Mouse (Mus musculus) retina, postnatal 7 days (tissue): ENCODE measurements around the gene Srsf10.

ENCODE experiments used
- DNase-seq: peaks from one replicate; pipeline ENCODE4 v3.0.0-alpha.2; 2012; ENCODE audit warnings: low read depth, low spot score

The Srsf10 gene

DNA sequence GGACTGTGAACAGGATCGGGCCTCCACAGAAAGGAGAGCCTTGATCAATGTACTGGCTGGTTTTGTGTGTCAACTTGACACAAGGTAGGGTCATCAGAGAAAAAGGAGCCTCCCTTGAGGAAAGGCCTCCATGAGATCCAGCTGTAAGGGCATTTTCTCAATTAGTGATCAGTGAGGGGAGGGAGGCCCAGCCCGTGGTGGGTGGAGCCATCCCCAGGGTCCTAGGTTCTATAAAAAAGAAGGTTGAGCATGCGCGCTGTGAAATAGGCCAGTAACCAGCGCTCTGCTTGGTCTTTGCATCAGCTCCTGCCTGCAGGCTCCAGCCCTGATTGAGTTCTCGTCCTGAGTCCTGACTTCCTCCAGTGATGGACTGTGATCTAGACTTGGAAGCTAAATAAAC, 29.0 kb downstream of the Srsf10 start:
- DNase-seq = no peak

DNA sequence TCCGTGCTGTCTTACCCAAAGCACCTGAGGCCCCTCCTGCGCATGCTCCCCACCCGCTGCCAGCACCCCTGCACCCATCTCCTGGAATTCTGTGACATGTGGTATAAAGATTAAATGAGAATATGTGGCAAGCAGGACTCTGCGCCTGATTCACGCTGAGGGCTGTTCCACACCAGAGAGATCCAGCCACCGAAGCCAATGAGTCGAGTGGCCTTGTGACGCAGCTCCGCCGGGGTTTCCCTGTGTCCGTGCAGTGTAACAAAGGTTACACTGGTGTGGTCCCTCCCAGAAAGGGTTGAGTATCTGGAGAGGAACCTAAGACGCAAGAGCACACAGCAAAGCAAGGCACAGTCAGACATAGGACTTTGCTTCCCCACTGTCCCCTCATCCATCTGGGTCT, 30.1 kb downstream of the Srsf10 start:
- no peak for DNase-seq

DNA sequence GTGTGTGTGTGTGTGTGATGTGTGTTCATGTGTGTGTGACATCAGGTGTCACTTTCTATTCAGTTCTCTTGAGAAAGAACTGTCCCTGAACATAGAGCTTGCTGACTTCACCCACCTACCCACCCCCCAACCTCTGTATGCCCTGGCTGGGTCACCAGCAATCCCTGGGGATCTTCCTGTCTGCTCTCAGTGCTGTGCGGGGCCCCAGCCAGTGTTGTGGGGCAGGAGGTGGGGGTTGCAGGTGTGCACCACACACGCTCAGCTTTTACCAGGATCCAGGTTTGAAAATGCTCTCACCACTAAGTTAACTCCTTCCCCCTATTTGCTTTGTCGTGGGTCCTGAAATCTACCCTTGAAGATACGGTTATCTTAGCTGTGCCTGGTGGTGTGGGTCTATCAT, 30.6 kb downstream of the Srsf10 start:
- DNase-seq = no peak

DNA sequence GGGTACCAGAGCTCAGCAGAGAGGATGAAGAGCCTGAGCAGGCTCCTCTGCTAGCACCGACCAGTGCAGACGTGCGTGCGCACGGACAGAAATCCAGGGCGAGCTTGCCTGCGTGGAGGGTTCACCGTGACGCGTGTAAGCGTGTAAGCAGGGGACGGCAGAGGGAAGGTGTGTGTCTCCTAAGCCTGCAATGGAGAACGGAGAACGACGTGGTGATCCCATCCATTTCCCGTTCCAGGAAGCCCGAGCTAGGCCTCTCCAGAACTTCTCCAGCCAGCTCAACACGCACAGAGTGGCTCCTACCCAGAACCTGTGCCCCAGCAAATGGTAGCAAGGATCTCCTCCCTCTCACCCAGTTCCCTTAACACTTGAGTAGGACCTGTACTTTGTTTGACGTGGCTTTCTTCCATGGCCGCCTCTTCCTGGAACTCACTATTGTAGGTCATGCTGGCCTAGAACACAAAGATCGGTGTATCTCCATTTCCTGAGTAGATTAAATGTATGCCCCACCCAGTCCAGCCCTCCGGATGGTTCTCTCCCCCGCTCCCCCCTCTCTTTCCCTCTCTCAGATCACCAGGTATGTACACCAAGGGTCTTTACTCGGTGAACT, 33.0 kb downstream of the Srsf10 start:
- DNase-seq = no peak

DNA sequence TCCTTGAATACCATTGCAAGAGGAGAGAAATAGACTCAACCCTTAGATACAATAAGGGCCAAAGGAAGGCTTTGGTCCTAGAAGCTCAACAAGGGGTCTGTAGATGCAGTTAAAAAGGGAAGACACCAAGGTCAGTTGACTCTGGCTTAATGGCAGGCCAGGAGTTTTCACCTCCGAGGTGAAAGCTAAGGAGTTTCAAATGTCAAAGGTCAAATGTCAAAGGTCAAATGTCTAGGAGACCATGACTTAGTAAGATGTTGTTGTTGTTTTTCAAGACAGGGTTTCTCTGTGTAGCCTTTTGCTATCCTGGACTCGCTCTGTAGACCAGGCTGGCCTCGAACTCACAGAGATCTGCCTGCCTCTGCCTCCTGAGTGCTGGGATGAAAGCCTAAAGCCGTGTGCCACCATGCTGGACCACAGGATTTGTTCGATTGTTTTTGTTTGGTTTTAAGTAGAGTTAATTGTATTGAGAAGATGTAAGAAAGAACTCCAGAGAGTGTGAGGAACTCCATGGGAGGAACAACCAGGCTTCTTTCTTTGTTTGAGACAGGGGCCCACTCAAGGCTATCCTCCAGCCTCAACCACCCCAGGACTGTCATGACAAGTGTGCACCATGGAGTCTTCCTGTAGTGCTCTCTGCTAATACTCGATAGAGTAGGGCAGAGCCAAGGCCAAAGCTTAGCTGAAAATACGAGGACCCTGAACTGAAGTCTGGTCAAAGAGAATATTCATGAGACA, 33.8 kb downstream of the Srsf10 start:
- no peak for DNase-seq

DNA sequence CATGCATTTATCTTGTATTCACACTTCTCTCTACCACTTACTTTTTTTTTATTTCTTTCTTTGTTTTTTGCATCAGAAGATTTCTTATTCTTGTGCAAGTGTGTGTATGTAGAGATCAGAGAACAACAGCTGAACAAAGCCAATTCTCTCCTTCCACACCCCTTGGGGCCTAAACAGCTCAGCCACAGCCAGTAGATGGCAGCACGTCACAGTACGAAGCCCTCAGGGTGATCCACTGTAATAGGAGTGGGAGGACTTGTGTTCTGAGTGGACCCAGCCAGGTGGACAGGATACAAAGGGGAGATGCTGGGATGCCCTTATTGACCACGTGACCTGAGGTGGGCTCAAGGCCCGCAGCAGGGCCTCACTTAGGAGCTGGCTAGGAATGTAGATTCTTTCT, 34.3 kb downstream of the Srsf10 start:
- DNase-seq = peak; percentile 78

DNA sequence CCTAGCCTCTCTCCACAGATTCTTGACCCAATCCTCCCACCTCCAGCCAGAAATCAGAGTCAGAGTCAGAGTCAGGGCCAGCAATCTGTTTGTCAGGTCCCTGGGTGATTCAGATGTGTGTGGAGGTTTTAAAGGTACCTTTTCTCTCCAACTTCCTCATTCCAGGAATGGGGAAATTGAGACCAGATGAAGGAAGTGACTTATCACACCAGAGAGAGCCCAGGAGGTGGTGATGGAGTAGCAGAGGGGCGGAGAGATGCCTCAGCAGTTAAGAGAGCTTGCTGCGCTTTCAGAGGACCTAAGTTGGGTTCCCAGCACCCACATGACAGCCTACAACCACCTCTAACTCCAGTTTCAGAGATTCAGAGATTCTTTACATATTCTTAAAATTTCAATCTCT, 36.0 kb downstream of the Srsf10 start:
- no peak for DNase-seq

DNA sequence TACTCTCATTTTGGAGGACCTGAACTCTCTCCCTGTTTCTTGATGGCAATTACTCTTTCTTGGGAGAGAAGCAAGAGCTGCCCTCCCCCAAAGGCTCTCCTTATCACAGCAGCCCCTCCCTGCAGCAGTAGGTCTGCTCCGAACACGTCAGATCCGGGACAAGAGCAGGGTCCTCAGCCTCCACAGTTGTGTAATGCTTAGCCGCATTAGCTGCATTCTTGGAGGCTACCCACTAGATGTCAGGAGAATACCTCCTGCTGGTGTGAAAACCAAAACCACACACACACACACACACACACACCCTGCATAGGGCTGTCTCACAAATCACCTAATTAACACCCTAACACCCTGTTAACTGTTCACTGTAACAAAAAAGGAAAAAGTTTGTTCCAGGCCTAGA, 37.3 kb downstream of the Srsf10 start:
- DNase-seq = no peak

DNA sequence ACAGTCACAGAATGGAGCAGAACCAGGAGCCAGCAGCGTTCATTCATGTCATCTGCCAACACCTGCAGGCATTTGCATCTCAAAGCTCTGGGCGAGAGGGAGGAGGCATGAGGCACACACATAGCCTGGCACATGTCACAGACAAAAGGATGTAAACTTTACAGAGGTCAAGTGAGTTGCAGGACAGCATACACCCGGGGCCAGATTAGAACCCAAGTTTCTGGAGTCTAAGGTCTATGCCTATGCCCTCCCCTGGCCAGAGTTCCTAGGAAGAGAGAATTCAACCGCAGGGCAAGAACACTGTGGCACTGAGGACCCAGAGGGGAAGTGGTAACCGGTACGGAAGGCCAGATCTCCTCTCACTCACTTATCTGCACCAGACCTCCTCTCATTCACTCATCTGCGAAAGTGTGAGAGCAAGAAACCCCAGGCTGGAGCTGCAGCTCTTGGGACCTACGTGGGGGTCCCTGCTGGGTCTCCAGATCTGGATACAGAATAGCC, 39.6 kb downstream of the Srsf10 start, which contains the start of gene Cnr2:
Gene Cnr2, plus strand, starts transcription at position 324 of the 501 bp plus-strand sequence.
- DNase-seq = no peak

DNA sequence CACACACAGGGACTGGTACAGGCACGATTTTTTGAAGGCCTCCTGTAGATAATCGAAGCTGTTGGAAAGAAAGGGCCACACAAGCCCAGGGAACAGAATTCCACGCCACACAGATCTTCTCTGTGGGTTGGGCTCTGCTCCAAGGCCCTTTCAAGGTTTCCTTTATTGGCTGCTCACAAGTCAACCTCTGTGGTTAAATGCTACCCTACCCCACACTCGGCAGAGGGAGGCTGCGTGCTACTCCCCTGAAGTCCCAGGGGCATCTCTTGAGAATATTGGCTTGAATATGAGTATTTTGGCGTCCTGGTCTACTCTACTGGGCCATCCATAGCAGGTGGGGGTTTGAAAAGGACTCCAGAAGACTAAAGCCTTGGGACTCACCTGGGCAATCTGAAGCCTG, 40.6 kb downstream of the Srsf10 start:
- DNase-seq = no peak

DNA sequence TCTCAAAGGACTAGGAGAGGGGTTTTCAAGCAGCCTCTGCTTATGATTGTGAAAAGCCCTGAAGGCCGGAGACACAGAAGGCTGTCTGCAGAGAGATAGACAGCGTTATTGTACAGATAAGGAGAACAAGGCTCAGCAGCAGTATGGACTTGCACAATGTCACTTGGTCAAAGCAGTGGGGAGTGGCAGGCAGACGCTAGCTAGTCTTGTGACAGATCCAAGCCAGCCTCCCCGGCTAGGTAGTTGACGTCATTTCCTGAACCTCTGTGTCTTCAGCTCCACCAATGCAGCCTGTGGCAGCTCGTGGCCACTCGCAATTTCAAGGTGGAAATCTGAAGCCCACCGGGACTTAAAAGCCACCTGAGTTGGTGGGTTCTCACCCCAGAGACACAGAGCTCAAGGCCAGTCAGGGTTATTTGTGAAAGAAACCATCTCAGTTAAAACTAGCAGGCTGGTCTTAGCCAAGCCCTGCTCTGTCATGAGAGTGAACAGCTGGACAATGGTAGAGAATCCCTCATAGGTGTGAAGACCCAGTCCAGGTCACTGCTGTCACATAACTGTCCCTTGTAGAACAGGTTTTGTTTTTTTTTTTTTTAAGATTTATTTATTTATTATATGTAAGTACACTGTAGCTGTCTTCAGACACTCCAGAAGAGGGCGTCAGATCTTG, 43.0 kb downstream of the Srsf10 start:
- DNase-seq = no peak

DNA sequence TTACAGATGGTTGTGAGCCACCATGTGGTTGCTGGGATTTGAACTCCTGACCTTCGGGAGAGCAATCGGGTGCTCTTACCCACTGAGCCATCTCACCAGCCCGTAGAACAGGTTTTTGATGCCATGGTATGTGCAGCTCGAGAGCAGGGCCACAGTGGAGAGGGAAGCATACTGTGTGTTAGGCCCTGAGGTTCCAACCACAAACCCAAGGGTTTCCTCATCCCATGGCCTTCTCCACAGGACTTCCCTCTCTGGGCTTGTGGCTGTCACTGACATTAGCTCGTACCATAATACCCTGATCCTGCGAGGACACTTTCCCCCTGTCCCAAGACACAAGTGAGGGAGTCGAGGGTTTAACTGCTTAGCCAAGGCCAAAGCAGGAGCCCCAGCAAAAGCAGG, 43.5 kb downstream of the Srsf10 start:
- DNase-seq = no peak

DNA sequence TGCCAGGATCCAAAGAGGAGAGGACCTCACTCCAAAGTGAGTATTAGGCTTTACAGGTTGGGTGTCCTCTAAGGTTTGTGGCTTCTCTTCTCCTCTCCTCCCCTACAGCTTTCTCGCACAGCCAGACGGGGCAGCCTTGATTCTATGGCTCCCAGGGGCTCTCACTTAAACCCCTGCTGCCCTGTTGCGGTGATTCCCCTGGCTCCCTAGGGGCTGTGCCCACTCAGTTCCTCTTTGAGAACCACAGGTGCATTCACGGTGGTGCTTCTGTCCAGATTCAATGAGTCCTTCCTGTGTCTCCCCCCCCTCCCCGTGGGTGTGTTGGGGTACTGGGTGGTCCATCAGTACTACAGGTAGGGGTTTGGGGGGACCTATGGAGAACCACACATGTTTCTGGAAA, 44.5 kb downstream of the Srsf10 start:
- DNase-seq = no peak

DNA sequence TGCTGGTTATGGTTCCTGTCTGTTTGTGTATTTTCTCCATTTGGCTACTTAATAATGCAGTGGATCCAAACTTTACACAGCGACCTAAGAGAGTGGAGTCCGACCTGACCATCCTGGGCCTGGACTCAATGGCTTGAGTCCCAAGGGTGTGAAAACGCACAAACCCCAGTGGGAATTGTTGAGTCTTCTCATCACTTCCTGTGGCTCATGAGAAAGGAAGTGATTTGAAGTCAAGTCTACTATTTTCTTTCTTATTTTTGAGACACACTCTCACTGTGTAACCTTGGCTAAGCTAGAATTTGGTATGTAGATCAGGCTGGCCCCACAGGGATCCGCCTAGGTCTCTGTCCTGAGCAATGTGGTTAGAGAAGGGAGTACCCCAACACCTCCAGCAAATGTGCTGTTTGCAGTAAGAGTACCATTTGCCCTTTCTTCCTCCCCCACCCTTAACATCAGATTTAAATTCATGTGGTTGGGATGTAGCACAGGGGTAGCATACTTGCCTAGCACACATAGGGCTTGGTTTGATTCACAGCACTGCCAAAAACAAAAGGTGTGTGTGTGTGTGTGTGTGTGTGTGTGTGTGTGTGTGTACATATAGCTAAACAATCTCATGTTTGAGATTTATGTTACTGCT, 47.2 kb downstream of the Srsf10 start:
- DNase-seq = no peak

DNA sequence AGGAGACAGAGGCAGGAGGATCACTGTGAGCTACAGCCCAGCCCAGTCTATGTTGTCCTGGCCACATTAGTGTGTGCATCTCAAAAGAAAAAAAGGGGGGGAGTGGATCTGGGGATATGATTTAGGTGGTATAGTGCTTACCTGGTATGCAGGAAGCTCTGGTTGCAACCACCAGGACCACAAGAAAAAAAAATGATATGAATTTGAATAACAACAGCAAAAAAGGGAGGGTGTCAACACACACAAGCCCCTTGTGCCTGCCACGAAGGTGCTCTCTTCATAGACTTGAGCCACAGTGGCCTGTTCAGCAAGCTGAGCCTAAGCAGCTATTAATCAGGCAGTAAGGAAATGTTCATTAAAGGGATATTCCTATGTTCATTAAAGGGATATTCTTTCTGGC, 49.3 kb downstream of the Srsf10 start:
- DNase-seq = no peak

DNA sequence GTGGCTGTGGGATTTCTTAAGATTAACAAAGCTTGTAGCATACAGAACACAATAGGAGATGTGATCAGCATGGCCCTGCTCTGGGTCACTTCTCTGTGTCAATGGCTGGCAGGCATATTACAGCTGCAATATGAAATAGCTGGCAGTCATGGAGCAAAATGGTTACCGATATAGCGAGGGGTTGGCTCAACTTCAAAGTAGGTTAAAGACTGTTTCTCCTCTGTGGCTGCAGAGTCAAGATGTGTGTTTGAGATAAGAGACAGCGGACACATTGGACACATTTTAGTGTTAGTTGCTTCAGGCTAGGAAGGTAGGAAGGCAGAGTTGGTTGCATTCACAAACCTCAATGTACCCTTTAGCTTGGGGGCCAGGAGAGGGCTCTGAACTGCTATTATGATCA, 51.1 kb downstream of the Srsf10 start:
- DNase-seq = no peak

DNA sequence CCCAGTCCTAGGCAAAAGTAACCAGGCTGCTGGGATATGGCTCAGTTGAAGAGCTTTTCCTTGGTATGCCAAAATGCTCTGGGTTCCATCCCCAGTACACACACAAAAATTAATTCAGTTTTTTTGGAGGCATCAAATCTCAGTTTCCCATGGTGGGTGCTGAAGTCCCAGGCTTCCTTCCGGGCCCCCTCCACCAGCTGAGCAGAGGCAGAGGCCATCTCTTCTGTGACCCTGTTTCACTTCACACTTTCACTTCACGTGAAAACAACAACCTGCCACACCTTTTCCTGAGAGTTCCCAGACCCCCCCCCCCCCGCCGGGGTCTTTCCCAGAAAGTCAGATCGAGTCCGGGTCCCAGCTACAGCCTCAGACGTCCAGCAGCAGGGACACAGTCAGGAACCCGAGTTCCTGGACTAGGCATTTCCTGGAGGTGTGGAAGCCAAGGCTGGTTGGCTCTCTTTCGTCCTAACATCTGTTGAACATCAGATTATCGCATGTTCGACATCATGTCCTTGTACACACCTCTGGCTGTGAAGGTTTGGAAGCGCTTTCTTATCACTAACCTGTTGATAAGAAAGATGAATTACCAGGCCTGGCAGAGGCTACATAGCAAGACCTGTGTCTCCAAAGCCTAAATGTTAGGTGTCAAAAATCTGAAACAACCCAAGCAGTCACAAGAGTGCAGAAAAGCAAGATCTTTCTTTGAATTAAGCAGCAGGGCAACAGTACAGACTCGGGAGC, 53.9 kb downstream of the Srsf10 start:
- DNase-seq = no peak

DNA sequence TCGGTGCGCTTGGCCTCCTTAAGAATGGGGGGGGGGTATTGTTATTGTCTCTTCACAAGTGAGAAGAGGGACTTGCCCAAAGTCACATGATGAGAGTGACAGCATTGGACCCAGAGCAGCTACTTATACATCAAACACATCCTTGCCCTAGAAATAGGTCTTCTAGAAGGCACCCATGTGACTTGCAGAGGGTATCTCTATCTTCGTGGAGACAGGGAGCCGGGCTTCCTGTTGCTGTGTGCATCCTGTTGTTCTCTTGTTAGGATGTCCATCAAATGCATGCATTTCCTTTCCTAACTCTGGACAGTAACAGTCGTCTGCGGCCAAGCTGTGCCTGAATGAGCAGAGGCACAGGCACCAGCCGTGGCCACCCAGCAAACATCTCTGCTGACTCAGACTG, 56.0 kb downstream of the Srsf10 start:
- no peak for DNase-seq

DNA sequence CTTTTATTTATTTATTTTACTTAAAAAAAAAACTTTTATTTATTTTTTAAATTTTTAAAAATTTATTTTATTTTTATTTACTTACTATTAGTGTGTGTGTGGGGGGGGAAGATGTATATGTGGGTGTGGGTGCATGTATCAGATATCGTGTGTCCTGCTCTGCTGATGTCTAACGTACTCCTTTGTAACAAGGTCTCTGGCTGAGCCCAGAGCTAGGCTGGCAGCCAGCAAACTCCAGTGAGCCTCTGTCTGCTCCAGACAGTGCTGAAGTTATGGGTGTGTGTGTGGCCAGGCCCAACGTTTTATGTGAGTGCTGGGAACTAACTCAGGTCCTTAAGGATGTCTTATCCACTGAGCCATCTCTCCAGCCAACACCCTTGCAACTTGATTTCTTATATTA, 56.6 kb downstream of the Srsf10 start:
- DNase-seq = no peak

DNA sequence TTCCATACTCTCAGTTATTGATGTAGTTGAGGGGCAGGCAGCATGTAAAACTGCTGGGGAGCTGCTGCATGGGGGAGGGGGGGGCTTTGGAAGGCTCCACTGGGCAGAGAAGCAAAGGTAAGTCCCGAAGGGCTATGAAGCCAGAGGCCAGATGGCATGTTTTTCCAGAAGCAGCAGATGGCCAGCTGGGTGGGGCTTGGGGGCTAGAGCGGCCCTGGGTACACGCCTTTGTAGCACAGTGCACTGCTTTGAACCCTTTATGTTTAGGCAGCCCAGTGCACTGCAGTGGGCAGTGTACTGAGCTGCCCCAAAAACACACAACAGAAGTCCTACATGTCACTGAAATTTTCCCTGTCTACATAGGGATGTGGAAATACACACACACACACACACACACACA, 57.3 kb downstream of the Srsf10 start:
- DNase-seq = peak; percentile 54

DNA sequence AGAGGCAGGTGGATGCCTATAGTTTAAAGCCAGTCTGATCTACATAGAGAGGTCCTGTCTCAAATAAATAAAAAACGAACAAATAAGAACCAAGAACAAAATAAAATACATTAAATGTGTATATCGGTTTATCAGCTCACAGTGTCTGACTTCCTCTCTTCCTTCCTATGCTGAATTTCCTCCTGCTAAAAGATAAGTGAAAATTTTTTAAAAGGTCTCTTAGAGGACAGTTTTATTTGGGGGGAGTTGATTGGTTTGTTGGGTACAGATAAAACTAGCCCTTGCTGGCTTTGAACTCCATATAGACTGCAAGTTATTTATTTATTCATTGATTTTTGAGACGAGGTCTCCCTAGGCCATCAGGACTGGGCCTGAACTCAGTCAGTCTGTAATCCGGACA, 57.9 kb downstream of the Srsf10 start:
- DNase-seq = no peak
